21 mouse cellular contexts compared by ENCODE assay signal in the genomic region with DNA sequence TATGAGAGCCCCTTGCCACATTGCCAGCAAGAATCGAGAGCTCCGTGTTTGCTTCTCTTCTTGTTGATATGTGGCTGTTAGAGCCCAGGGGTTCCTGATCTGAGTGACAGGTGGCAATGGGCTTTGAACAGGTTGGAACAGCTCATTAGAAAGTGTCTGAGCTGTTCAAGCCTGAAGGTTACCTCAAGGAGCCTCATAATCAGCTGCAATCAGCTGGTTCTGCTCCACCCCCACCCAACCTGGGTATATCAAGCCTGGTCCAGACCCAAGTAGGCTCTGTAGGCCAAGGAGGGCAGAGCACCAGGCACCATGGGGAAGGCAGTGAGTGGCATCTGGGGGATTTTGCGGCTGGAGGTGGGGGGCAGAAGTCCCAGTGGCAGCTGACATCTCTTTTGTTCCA. TPM values are rescaled to one million over a fixed set of nuclear protein-coding genes. Genes with fewer than 3 reads are reported as not detected.
DNase-seq lines count a peak whose midpoint lies in the region; ATAC-seq and TF ChIP-seq lines count a peak whose summit lies in the region.
"Had no signal": no experiment of that assay in that cellular context is flagged by ENCODE, and none has a peak within 500 bp of the region (broad histone marks: within the 10 kb centered on the region; RNA-seq: fewer than 3 reads in every experiment).

A gene (plus strand): TSS at position 268 of the 400 bp plus-strand sequence.

- 59% methylated on average over 3 of the region's 3 CpGs for WGBS in liver, embryonic 12.5 days (ENCODE audit: insufficient replicate concordance)
- WGBS in liver, postnatal 0 days (ENCODE audit: insufficient replicate concordance) = 69% methylated on average over 3 of the region's 3 CpGs

- H3K27ac ChIP-seq in liver, embryonic 12.5 days = no peak within 1 kb of the TSS
- H3K27ac ChIP-seq in liver, postnatal 0 days (ENCODE audit: low read depth) = no peak within 1 kb of the TSS
- H3K27ac ChIP-seq: embryonic facial prominence, embryonic 13.5 days; forebrain, embryonic 12.5 days; gastrocnemius, adult 2 months; heart, embryonic 13.5 days; hindbrain, embryonic 12.5 days had no signal

- H3K9ac ChIP-seq in liver, embryonic 12.5 days = no peak within 1 kb of the TSS
- no peak within 1 kb of the TSS for H3K9ac ChIP-seq in liver, postnatal 0 days (replicated peaks)
- H3K9ac ChIP-seq: embryonic facial prominence, embryonic 13.5 days; forebrain, embryonic 12.5 days; heart, embryonic 13.5 days; hindbrain, embryonic 12.5 days had no signal

- peak; percentile 28 to 51 for DNase-seq in kidney, adult 8-10 months
- no peak for DNase-seq in kidney, postnatal 4 days
- DNase-seq in liver, postnatal 0 days = no peak
- DNase-seq in kidney, postnatal 36 days = peak; percentile 31 to 38
- DNase-seq in spleen, postnatal 14 days (ENCODE audit: low spot score in 2 of 2) = no peak
- no peak for DNase-seq in layer of hippocampus, postnatal 36 days
- DNase-seq: adrenal gland, postnatal 14 days; cerebellum, adult 11-12 months; cerebellum, adult 9-10 months; cerebellum, postnatal 25 days; gastrocnemius, adult 2 months; gastrocnemius, postnatal 25 days; heart, adult 11 months; heart, postnatal 36 days had no signal

- peak; percentile 50; the same call in 1 of the 2 replicates for ATAC-seq in liver, embryonic 12.5 days
- no peak for ATAC-seq in liver, postnatal 0 days
- ATAC-seq: activated CD4-positive, CD25-positive, alpha-beta regulatory T cell, adult 4 months; Patski had no signal

- H3K9me3 ChIP-seq in liver, embryonic 12.5 days (replicated peaks) = no peaks in the 10 kb centered on the region
- H3K9me3 ChIP-seq in liver, postnatal 0 days (ENCODE audit: low read length) = no peaks in the 10 kb centered on the region
- H3K9me3 ChIP-seq: embryonic facial prominence, embryonic 13.5 days; forebrain, embryonic 12.5 days; heart, embryonic 13.5 days; hindbrain, embryonic 12.5 days had no signal

- no peaks in the 10 kb centered on the region for H3K36me3 ChIP-seq in liver, embryonic 12.5 days
- H3K36me3 ChIP-seq in liver, postnatal 0 days (replicated peaks; ENCODE audit: insufficient read depth, low read length) = no peaks in the 10 kb centered on the region
- H3K36me3 ChIP-seq: embryonic facial prominence, embryonic 13.5 days; forebrain, embryonic 12.5 days; heart, embryonic 13.5 days; hindbrain, embryonic 12.5 days had no signal

- no peak within 1 kb of the TSS for H3K4me3 ChIP-seq in liver, embryonic 12.5 days
- H3K4me3 ChIP-seq in liver, postnatal 0 days (ENCODE audit: low read depth, low read length) = no peak within 1 kb of the TSS
- H3K4me3 ChIP-seq: embryonic facial prominence, embryonic 13.5 days; forebrain, embryonic 12.5 days; gastrocnemius, adult 2 months; heart, embryonic 13.5 days; hindbrain, embryonic 12.5 days had no signal

- peaks cover 13% of the 10 kb centered on the region for H3K4me1 ChIP-seq in liver, embryonic 12.5 days
- H3K4me1 ChIP-seq in liver, postnatal 0 days (ENCODE audit: insufficient read depth) = peaks cover 3% of the 10 kb centered on the region
- H3K4me1 ChIP-seq: forebrain, embryonic 12.5 days had no signal

- peaks cover 60% of the 10 kb centered on the region for H3K27me3 ChIP-seq in liver, embryonic 12.5 days (replicated peaks)
- no peaks in the 10 kb centered on the region for H3K27me3 ChIP-seq in liver, postnatal 0 days (ENCODE audit: insufficient read depth, low read length)

- no peak for TF ChIP-seq CTCF in liver, postnatal 0 days (IDR thresholded peaks at IDR 0.05; ENCODE audit: low read depth)

- no peak within 1 kb of the TSS for H3K4me2 ChIP-seq in liver, embryonic 12.5 days
- H3K4me2 ChIP-seq in liver, postnatal 0 days (ENCODE audit: low read depth, low read length) = no peak within 1 kb of the TSS
- H3K4me2 ChIP-seq: embryonic facial prominence, embryonic 13.5 days; forebrain, embryonic 12.5 days; heart, embryonic 13.5 days; hindbrain, embryonic 12.5 days had no signal

- no peak for TF ChIP-seq EP300 in liver, postnatal 0 days (IDR thresholded peaks at IDR 0.05; ENCODE audit: low read depth)

RNA-seq across cellular contexts. Expression of the gene that starts here (rescaled TPM):
- 1.8 and 1.9 TPM in 2 replicates for polyA plus RNA-seq in liver, embryonic 12.5 days (2016; fragmentation: Nextera tagmentation; extraction: Ambion mirVana)
- 1.1 and 1.6 TPM in 2 replicates for polyA plus RNA-seq in liver, postnatal 0 days (2015; fragmentation: Nextera tagmentation; extraction: Ambion mirVana)
- total RNA-seq in layer of hippocampus, postnatal 36 days (2021) = under 1 TPM; 0.35 to 0.70 TPM
- polyA plus RNA-seq: activated CD4-positive, CD25-positive, alpha-beta regulatory T cell, adult 4 months; Patski had no signal

Comparison
In these comparisons a context has a peak if more than half of its experiments do, and no peak if none do; other contexts are left out.
1. DNase-seq: peak in kidney, adult 8-10 months (2 of 2) and kidney, postnatal 36 days (2 of 2); none in kidney, postnatal 4 days (0 of 2), liver, postnatal 0 days (single experiment), spleen, postnatal 14 days (0 of 2) and layer of hippocampus, postnatal 36 days (0 of 2).